Mouse (Mus musculus): Measurements from ENCODE around the gene Hal. TPM values are rescaled to one million over a fixed set of nuclear protein-coding genes. Genes with fewer than 3 reads are reported as not detected.
"Not testable (repeated sequence)": the region's sequence is repeated elsewhere in the genome, so short reads cannot be mapped to it uniquely, and the experiment has no call there.

Hal gene
- polyA plus RNA-seq, 1 experiment: 0.18 TPM

DNA sequence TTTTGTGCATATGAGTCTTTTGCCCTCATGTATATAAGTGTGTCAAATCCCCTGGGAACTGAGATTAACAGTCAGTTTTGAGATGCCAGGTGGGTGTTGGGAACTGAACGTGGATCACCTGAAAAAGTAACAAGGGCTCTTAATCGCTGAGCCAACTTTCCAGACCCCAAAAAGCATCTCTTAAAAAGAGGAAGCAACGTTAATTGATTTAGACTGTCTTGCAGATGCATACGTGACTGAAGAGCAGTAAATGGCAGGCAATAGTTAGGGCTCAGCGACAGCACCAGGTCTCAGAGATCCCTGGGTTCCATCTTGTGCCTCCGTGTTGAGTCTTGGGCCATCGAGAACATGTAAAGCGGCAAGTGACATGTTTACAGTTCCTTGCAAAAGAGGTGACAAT is 64.0 kb downstream of the Hal start:
- Histone ChIP-seq H3K4me1 (ENCODE audit: control insufficient read depth, insufficient read depth, insufficient read length) (no peaks in the 10 kb centered on the region), H3K4me3 (ENCODE audit: extremely low read depth, insufficient read depth, insufficient read length) (no peak overlapping the region), H3K36me3 (ENCODE audit: control insufficient read depth, insufficient read depth, low read length) (no peaks in the 10 kb centered on the region), H3K27me3 (ENCODE audit: control insufficient read depth, insufficient read depth, low read length) (no peaks in the 10 kb centered on the region), H3K27ac (ENCODE audit: insufficient read depth, low read length) (no peak overlapping the region)
- DNase-seq (ENCODE audit: low read depth in 1 of 2, low spot score in 2 of 2): no peak
- TF ChIP-seq CTCF (IDR thresholded peaks at IDR 0.05; ENCODE audit: extremely low read depth, insufficient read depth, insufficient read length, insufficient replicate concordance): no peak
- no peak for TF ChIP-seq POLR2A (IDR thresholded peaks at IDR 0.05; ENCODE audit: low read depth, low read length)
- 61% methylated on average over 8 of the region's 8 CpGs for WGBS

DNA sequence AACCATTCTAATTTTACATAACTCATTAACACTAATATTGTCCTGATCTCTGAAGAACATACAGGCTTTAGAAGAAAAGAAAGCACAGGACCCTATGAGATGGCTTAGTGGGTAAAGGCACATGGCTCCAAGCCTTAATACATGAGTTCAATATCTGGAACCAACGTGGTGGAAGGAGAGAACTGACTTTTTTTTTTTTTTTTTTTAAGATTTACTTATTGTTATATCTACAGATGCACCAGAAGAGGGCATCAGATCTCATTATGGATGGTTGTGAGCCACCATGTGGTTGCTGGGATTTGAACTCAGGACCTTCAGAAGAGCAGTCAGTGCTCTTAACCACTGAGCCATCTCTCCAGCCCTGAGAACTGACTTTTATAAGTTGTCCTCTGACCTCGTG is 69.4 kb downstream of the Hal start:
- WGBS: 50% methylated on average over 2 of the region's 2 CpGs
- not testable (repeated sequence) for H3K4me3 ChIP-seq (ENCODE audit: extremely low read depth, insufficient read depth, insufficient read length); H3K4me1 ChIP-seq (ENCODE audit: control insufficient read depth, insufficient read depth, insufficient read length); H3K27me3 ChIP-seq (ENCODE audit: control insufficient read depth, insufficient read depth, low read length); DNase-seq (ENCODE audit: low read depth in 1 of 2, low spot score in 2 of 2); H3K27ac ChIP-seq (ENCODE audit: insufficient read depth, low read length); H3K36me3 ChIP-seq (ENCODE audit: control insufficient read depth, insufficient read depth, low read length)

DNA sequence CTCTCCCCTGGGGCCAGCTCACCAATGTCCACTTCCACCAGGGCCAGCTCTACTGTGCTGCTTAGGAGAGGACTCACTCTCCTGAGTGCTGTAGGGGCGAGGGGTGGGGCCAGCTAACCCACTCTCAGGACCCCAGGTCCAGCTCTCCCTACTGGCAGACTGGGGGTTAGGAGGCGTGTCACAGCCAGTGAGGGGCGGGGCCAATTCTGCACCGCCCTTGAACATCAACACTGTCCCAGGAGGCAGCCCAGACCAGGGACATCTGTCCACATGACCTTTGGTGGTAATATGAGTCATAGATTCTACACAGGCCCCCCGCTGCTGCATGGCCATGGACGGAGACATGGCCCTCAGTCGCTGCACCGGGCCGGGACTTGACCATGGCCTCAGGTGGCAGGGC is 71.2 kb downstream of the Hal start:
- H3K27ac ChIP-seq (ENCODE audit: insufficient read depth, low read length): no peak overlapping the region
- no peak for TF ChIP-seq POLR2A (IDR thresholded peaks at IDR 0.05; ENCODE audit: low read depth, low read length)
- TF ChIP-seq CTCF (IDR thresholded peaks at IDR 0.05; ENCODE audit: extremely low read depth, insufficient read depth, insufficient read length, insufficient replicate concordance): no peak
- no peaks in the 10 kb centered on the region for H3K27me3 ChIP-seq (ENCODE audit: control insufficient read depth, insufficient read depth, low read length)
- no peak for DNase-seq (ENCODE audit: low read depth in 1 of 2, low spot score in 2 of 2)
- H3K4me3 ChIP-seq (ENCODE audit: extremely low read depth, insufficient read depth, insufficient read length): no peak overlapping the region
- H3K36me3 ChIP-seq (ENCODE audit: control insufficient read depth, insufficient read depth, low read length): no peaks in the 10 kb centered on the region
- WGBS: 83% methylated on average over 9 of the region's 9 CpGs
- H3K4me1 ChIP-seq (ENCODE audit: control insufficient read depth, insufficient read depth, insufficient read length): no peaks in the 10 kb centered on the region

DNA sequence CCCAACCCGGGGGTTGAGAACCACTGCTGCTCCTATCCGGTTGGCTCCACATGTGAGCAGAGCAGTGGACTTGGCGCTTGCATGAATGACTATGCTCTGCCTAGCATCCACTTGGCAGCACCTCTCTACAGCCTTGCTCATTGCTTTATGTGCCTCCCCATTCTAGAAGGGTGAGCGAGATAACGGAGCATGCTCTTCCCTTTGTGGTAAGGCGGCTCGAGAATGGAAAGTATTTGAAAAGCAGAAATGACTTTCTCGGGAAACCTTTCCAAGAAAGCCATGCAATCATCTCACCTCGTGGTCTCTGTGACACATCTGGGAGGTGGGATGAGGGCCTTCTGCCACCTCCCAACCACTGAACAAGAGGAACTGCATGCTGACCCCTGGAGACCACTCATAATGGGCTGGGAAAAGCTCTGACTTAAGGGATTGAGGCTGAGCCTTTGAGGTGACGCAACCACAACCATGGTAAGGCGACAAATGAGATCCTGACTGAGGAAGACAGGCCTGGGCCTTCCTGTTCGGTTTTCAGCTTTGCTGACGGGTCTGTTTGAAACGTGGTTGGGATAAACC is 76.0 kb downstream of the Hal start:
- WGBS: 85% methylated on average over 14 of the region's 14 CpGs
- H3K27me3 ChIP-seq (ENCODE audit: control insufficient read depth, insufficient read depth, low read length): no peaks in the 10 kb centered on the region
- no peak for TF ChIP-seq CTCF (IDR thresholded peaks at IDR 0.05; ENCODE audit: extremely low read depth, insufficient read depth, insufficient read length, insufficient replicate concordance)
- TF ChIP-seq POLR2A (IDR thresholded peaks at IDR 0.05; ENCODE audit: low read depth, low read length): no peak

DNA sequence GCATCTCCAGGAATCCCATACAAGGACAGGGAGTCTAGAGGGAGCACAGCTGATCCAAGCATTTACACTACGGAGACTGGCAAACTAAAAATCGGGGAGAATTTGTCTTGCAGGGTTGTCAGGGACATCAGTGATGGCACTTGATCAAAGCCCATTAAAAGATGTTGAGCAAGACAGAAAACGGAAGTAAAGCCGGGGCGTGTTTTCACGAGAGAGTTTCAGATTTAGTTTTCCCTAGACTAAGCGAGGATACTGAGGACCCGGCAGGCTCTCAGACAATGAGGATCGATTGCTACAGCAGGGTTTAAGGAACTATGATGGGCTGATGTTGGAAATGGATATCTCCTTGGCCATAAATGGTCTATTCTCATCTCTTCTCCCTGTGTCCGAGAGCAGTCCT is 78.5 kb downstream of the Hal start:
- TF ChIP-seq CTCF (IDR thresholded peaks at IDR 0.05; ENCODE audit: extremely low read depth, insufficient read depth, insufficient read length, insufficient replicate concordance) (no peak), POLR2A (IDR thresholded peaks at IDR 0.05; ENCODE audit: low read depth, low read length) (no peak)

More for the DNA sequence above, 76.0 kb downstream of the Hal start:
- Histone ChIP-seq H3K4me1 (ENCODE audit: control insufficient read depth, insufficient read depth, insufficient read length) (no peaks in the 10 kb centered on the region), H3K36me3 (ENCODE audit: control insufficient read depth, insufficient read depth, low read length) (no peaks in the 10 kb centered on the region), H3K27ac (ENCODE audit: insufficient read depth, low read length) (no peak overlapping the region), H3K4me3 (ENCODE audit: extremely low read depth, insufficient read depth, insufficient read length) (no peak overlapping the region)
- DNase-seq (ENCODE audit: low read depth in 1 of 2, low spot score in 2 of 2): no peak

DNA sequence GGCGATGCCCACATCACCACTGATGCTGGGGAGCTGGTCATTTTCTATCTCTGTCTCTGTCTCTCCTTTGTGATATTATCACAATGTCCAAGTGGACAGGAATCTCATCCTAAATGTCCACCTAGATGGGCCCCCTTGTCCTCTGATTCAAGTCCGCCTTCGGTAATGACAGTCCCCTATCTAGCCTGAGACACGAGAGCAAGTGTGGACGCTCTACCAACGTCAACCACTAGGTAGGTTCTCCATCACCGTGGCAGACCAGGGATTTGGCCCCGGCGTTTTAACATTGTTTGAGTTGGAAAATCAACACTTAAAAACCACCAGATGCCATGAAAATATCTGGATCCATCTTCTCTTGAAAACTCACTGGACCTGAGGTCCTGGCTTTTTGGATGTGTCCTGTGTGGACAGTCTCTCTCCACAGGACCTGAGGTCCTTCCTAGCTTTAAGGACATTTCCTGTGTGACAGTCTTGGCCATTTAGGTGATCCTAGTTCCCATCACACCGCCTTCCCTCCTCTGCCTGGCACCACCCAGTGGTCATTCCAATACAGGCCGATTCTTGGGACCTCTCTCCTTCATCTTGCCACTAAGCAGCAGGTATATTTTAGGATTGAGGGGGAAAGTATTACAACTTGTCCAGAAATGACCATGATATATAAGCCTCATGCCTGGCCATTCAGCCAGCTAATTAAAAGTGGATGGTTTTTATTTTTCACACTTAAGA is 79.4 kb downstream of the Hal start:
- 93% methylated on average over 11 of the region's 11 CpGs for WGBS
- Histone ChIP-seq H3K4me3 (ENCODE audit: extremely low read depth, insufficient read depth, insufficient read length) (no peak overlapping the region), H3K36me3 (ENCODE audit: control insufficient read depth, insufficient read depth, low read length) (no peaks in the 10 kb centered on the region), H3K27ac (ENCODE audit: insufficient read depth, low read length) (no peak overlapping the region), H3K4me1 (ENCODE audit: control insufficient read depth, insufficient read depth, insufficient read length) (no peaks in the 10 kb centered on the region), H3K27me3 (ENCODE audit: control insufficient read depth, insufficient read depth, low read length) (no peaks in the 10 kb centered on the region)
- no peak for DNase-seq (ENCODE audit: low read depth in 1 of 2, low spot score in 2 of 2)
- TF ChIP-seq CTCF (IDR thresholded peaks at IDR 0.05; ENCODE audit: extremely low read depth, insufficient read depth, insufficient read length, insufficient replicate concordance) (no peak), POLR2A (IDR thresholded peaks at IDR 0.05; ENCODE audit: low read depth, low read length) (no peak)

More for the DNA sequence above, 78.5 kb downstream of the Hal start:
- Histone ChIP-seq H3K4me1 (ENCODE audit: control insufficient read depth, insufficient read depth, insufficient read length) (no peaks in the 10 kb centered on the region), H3K36me3 (ENCODE audit: control insufficient read depth, insufficient read depth, low read length) (no peaks in the 10 kb centered on the region), H3K27me3 (ENCODE audit: control insufficient read depth, insufficient read depth, low read length) (no peaks in the 10 kb centered on the region), H3K27ac (ENCODE audit: insufficient read depth, low read length) (no peak overlapping the region), H3K4me3 (ENCODE audit: extremely low read depth, insufficient read depth, insufficient read length) (no peak overlapping the region)
- DNase-seq (ENCODE audit: low read depth in 1 of 2, low spot score in 2 of 2): no peak
- 79% methylated on average over 10 of the region's 10 CpGs for WGBS

DNA sequence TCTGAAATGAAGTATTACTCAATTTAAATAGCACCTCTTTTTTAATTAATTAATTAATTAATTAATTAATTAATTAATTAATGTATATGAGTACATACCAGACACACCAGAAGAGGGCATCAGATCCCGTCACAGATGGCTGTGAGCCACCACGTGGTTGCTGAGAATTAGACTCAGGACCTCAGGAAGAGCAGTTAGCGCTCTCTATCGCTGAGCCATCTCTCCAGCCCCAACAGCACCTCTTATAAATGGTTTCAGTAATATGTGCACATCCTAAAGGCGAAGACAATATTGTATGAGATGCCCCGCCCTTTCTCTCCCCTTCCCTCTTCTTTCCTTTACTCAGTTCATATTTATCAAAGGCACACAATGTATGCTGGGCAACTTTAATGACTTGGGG is 80.1 kb downstream of the Hal start:
- Histone ChIP-seq H3K4me3 (ENCODE audit: extremely low read depth, insufficient read depth, insufficient read length) (no peak overlapping the region), H3K4me1 (ENCODE audit: control insufficient read depth, insufficient read depth, insufficient read length) (no peaks in the 10 kb centered on the region), H3K36me3 (ENCODE audit: control insufficient read depth, insufficient read depth, low read length) (no peaks in the 10 kb centered on the region), H3K27ac (ENCODE audit: insufficient read depth, low read length) (no peak overlapping the region), H3K27me3 (ENCODE audit: control insufficient read depth, insufficient read depth, low read length) (no peaks in the 10 kb centered on the region)
- no peak for TF ChIP-seq CTCF (IDR thresholded peaks at IDR 0.05; ENCODE audit: extremely low read depth, insufficient read depth, insufficient read length, insufficient replicate concordance)
- no peak for TF ChIP-seq POLR2A (IDR thresholded peaks at IDR 0.05; ENCODE audit: low read depth, low read length)
- DNase-seq (ENCODE audit: low read depth in 1 of 2, low spot score in 2 of 2): no peak
- WGBS: 83% methylated on average over 6 of the region's 6 CpGs

Other genes starting within 250 kb of the Hal start
- gene Elk3, start 177.6 kb upstream of the Hal start, polyA plus RNA-seq (2012; rRNA removed): 37.4 and 48.6 TPM in 2 replicates
- 73.8 and 102 TPM in 2 replicates for gene Lta4h, start 35.4 kb upstream of the Hal start, polyA plus RNA-seq (2012; rRNA removed)
- gene Amdhd1, start 51.3 kb downstream of the Hal start, polyA plus RNA-seq (2012; rRNA removed): 0.04 and 0.11 TPM in 2 replicates
- 0.02 TPM in 1 of 2 replicates, not detected in the other for gene Ccdc38, start 51.9 kb downstream of the Hal start, polyA plus RNA-seq (2012; rRNA removed)
- 40.8 and 79.5 TPM in 2 replicates for gene Snrpf, start 100.9 kb downstream of the Hal start, polyA plus RNA-seq (2012; rRNA removed)
- gene Ntn4, start 151.9 kb downstream of the Hal start, polyA plus RNA-seq (2012; rRNA removed): 5.6 and 6.2 TPM in 2 replicates

Data from spleen, adult 2 months (tissue).